In the genomic region with DNA sequence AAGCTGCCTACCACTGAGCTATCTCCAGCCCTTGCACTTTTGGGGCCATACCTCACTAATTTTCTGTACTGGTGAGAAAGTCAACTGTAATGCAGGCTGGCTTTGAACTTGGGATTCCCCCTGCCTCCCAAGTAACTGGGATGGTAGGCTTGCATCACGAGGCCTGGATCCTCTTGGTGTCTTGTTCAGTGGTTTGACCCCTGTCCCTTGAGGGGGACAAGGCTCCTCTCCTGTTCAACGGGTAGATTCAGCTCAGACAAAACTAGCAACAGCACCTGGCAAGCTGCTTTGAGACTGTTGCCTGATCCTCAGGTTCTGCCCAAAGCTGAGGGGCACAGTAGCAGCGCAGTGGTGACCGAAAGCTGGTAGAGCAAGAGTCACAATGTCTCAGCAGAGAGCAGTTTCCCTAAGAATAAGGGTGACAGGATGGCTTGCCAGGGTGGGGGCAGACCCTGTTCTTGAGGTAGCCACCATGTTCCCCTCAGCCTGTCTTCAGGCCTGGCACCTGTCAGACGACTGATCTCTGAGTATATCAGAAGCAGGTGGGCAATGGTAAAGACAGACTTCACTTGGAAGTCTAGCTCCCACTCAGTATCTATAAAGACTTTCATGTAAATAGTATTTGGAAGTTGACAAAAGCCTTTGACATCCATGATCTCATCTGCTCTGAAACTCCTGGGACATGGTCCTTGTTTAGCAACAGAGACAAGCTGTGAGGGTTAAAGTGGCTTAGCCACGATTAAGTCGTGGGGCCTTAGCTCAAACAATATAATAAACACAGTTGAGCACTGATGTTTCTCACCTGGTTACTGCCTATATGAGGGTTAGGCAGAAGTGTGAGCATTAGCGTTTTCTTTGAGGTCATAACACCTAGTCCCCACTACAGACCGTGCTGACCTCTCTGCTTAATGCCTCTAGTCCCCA, we compare ENCODE assay signal across 21 mouse cellular contexts. TPM values are rescaled to one million over a fixed set of nuclear protein-coding genes. Genes with fewer than 3 reads are reported as not detected.
A peak's percentile ranks its signal among the peaks of the same experiment; 100 is the strongest.
DNase-seq lines count a peak whose midpoint lies in the region; ATAC-seq and TF ChIP-seq lines count a peak whose summit lies in the region.
"Had no signal": no experiment of that assay in that cellular context is flagged by ENCODE, and none has a peak within 500 bp of the region (broad histone marks: within the 10 kb centered on the region; RNA-seq: fewer than 3 reads in every experiment).

No protein-coding gene starts in this region.

- no peaks in the 10 kb centered on the region for H3K27me3 ChIP-seq in liver, embryonic 11.5 days (replicated peaks; ENCODE audit: control insufficient read depth, insufficient read depth, low read length)
- no peaks in the 10 kb centered on the region for H3K27me3 ChIP-seq in CH12.LX (replicated peaks)
- no peaks in the 10 kb centered on the region for H3K27me3 ChIP-seq in liver, embryonic 13.5 days
- H3K27me3 ChIP-seq in intestine, embryonic 15.5 days (replicated peaks), result no peaks in the 10 kb centered on the region
- H3K27me3 ChIP-seq: embryonic facial prominence, embryonic 12.5 days; kidney, embryonic 15.5 days; midbrain, embryonic 15.5 days had no signal

- no peak for ATAC-seq in liver, embryonic 11.5 days (replicated peaks; ENCODE audit: low FRiP score)
- ATAC-seq in liver, embryonic 13.5 days (ENCODE audit: low read depth), result no peak
- no peak for ATAC-seq in intestine, embryonic 15.5 days
- ATAC-seq: forebrain, embryonic 15.5 days; midbrain, embryonic 15.5 days had no signal

- peak overlapping the region; percentile 16; the same call in 1 of the 2 replicates for H3K27ac ChIP-seq in liver, embryonic 11.5 days (ENCODE audit: low read depth, low read length)
- H3K27ac ChIP-seq in CH12.LX (ENCODE audit: insufficient read depth, low read depth), result peak overlapping the region; percentile 98
- peak overlapping the region; percentile 100 for H3K27ac ChIP-seq in liver, embryonic 13.5 days
- no peak overlapping the region for H3K27ac ChIP-seq in intestine, embryonic 15.5 days
- H3K27ac ChIP-seq: embryonic facial prominence, embryonic 12.5 days; forebrain, embryonic 15.5 days; kidney, embryonic 15.5 days; macrophage; midbrain, embryonic 15.5 days had no signal

- no peak overlapping the region for H3K4me2 ChIP-seq in liver, embryonic 11.5 days
- peak overlapping the region; percentile 44 for H3K4me2 ChIP-seq in CH12.LX (ENCODE audit: insufficient read depth, low read depth, poor library complexity, severe bottlenecking)
- no peak overlapping the region for H3K4me2 ChIP-seq in liver, embryonic 13.5 days
- no peak overlapping the region for H3K4me2 ChIP-seq in intestine, embryonic 15.5 days (replicated peaks)
- H3K4me2 ChIP-seq: embryonic facial prominence, embryonic 12.5 days; forebrain, embryonic 15.5 days; heart, embryonic 12.5 days; kidney, embryonic 15.5 days; midbrain, embryonic 15.5 days had no signal

- H3K36me3 ChIP-seq in liver, embryonic 11.5 days (ENCODE audit: control insufficient read depth, insufficient read depth, low read length), result peaks cover 26% of the 10 kb centered on the region
- H3K36me3 ChIP-seq in CH12.LX (replicated peaks in 1 of 2; ENCODE audit: control insufficient read depth in 1 of 2, insufficient read depth in 1 of 2, low read length in 1 of 2), result peaks cover 24 to 31% of the 10 kb centered on the region in 2 experiments
- H3K36me3 ChIP-seq in liver, embryonic 13.5 days, result peaks cover 51% of the 10 kb centered on the region
- peaks cover 17% of the 10 kb centered on the region for H3K36me3 ChIP-seq in intestine, embryonic 15.5 days

- in situ Hi-C loops in CH12.LX (cut with MboI; ENCODE audit: low pct_ligation_motif_present, low pct_unique_long_range_greater_than_20kb, low sequenced_read_pairs), result no loop called here

- peaks cover 15% of the 10 kb centered on the region for H3K4me1 ChIP-seq in liver, embryonic 11.5 days (replicated peaks; ENCODE audit: control insufficient read depth, insufficient read depth, low read length)
- H3K4me1 ChIP-seq in CH12.LX (ENCODE audit: control insufficient read depth in 1 of 2, insufficient read depth in 2 of 2), result peaks cover 33 to 77% of the 10 kb centered on the region in 2 experiments
- peaks cover 64% of the 10 kb centered on the region for H3K4me1 ChIP-seq in liver, embryonic 13.5 days (replicated peaks)
- H3K4me1 ChIP-seq in intestine, embryonic 15.5 days (replicated peaks), result 0 out of 2 replicates have a peak, but pooled peaks cover 3% of the 10 kb centered on the region
- H3K4me1 ChIP-seq: embryonic facial prominence, embryonic 12.5 days; forebrain, embryonic 15.5 days; heart, embryonic 12.5 days; midbrain, embryonic 15.5 days had no signal

- H3K9me3 ChIP-seq in liver, embryonic 11.5 days (ENCODE audit: control insufficient read depth, low read length), result no peaks in the 10 kb centered on the region
- no peaks in the 10 kb centered on the region for H3K9me3 ChIP-seq in CH12.LX (replicated peaks; ENCODE audit: low read length)
- no peaks in the 10 kb centered on the region for H3K9me3 ChIP-seq in liver, embryonic 13.5 days (replicated peaks)
- H3K9me3 ChIP-seq in intestine, embryonic 15.5 days, result no peaks in the 10 kb centered on the region
- H3K9me3 ChIP-seq: embryonic facial prominence, embryonic 12.5 days; forebrain, embryonic 15.5 days; heart, embryonic 12.5 days; kidney, embryonic 15.5 days; midbrain, embryonic 15.5 days had no signal

- peaks cover 28% of the 10 kb centered on the region for H3K79me2 ChIP-seq in CH12.LX (replicated peaks; ENCODE audit: control insufficient read depth, extremely low read depth, insufficient read depth, poor library complexity, severe bottlenecking)

- H3K9ac ChIP-seq in liver, embryonic 11.5 days (ENCODE audit: low read depth, low read length), result no peak overlapping the region; the same call in 1 of the 2 replicates
- peak overlapping the region; percentile 55 for H3K9ac ChIP-seq in CH12.LX (ENCODE audit: insufficient read depth, low read depth)
- H3K9ac ChIP-seq in liver, embryonic 13.5 days, result no peak overlapping the region
- no peak overlapping the region for H3K9ac ChIP-seq in intestine, embryonic 15.5 days
- H3K9ac ChIP-seq: embryonic facial prominence, embryonic 12.5 days; forebrain, embryonic 15.5 days; heart, embryonic 12.5 days; kidney, embryonic 15.5 days; midbrain, embryonic 15.5 days had no signal

- no peak for TF ChIP-seq CTCF in CH12.LX (conservative IDR thresholded peaks at IDR 0.05 in 1 of 2, IDR thresholded peaks at IDR 0.05 in 1 of 2; ENCODE audit: low read depth in 2 of 2, low read length in 2 of 2)

- dilution Hi-C loops in CH12.LX (cut with MboI; ENCODE audit: extremely low pct_ligation_motif_present, extremely low pct_unique_long_range_greater_than_20kb, low sequenced_read_pairs), result no loop called here

- 77% methylated on average over 9 of the region's 9 CpGs for WGBS in liver, embryonic 11.5 days
- WGBS in liver, embryonic 13.5 days (ENCODE audit: insufficient replicate concordance), result 79% methylated on average over 9 of the region's 9 CpGs
- WGBS in intestine, embryonic 15.5 days, result 68% methylated on average over 9 of the region's 9 CpGs

- H3K4me3 ChIP-seq in liver, embryonic 11.5 days (ENCODE audit: low read depth, low read length), result no peak overlapping the region
- peak overlapping the region; percentile 12 to 56 (median 31) for H3K4me3 ChIP-seq in CH12.LX (replicated peaks in 1 of 3; ENCODE audit: low read depth in 2 of 3, low read length in 2 of 3, poor library complexity in 1 of 3)
- H3K4me3 ChIP-seq in liver, embryonic 13.5 days (replicated peaks), result no peak overlapping the region
- H3K4me3 ChIP-seq in intestine, embryonic 15.5 days (replicated peaks), result no peak overlapping the region
- H3K4me3 ChIP-seq: embryonic facial prominence, embryonic 12.5 days; forebrain, embryonic 15.5 days; heart, embryonic 12.5 days; kidney, embryonic 15.5 days; midbrain, embryonic 15.5 days had no signal

- peak; percentile 39; the same call in 1 of the 2 replicates for TF ChIP-seq POLR2A in CH12.LX (IDR thresholded peaks at IDR 0.05; ENCODE audit: low read depth, low read length)

- DNase-seq in liver, embryonic 11.5 days (ENCODE audit: low spot score), result no peak
- DNase-seq in liver, result no peak
- DNase-seq in CH12.LX (ENCODE audit: extremely low read depth), result peak; percentile 88
- no peak for DNase-seq in liver, embryonic 13.5 days
- DNase-seq in thymus, postnatal 0 days (ENCODE audit: low spot score), result peak; percentile 42
- DNase-seq in ovary, postnatal 36 days (ENCODE audit: low spot score), result no peak
- DNase-seq in left cerebral cortex, adult 18-20 months (ENCODE audit: low spot score in 2 of 2), result no peak
- DNase-seq: adrenal gland, postnatal 10 days; cerebellum, adult 18-20 months; gastrocnemius, postnatal 36 days; layer of hippocampus, postnatal 36 days; left cerebral cortex, postnatal 4 days; lung, adult 18-20 months; right cerebral cortex, adult 18-20 months had no signal

- TF ChIP-seq EP300 in CH12.LX (IDR thresholded peaks at IDR 0.05; ENCODE audit: low read length), result no peak

- no peak for TF ChIP-seq RAD21 in CH12.LX (IDR thresholded peaks at IDR 0.05; ENCODE audit: low read depth, low read length)

RNA-seq across cellular contexts. Expression of gene Supt4a, which starts 8.5 kb away (rescaled TPM):
- polyA plus RNA-seq in liver, embryonic 11.5 days (2014; fragmentation: Nextera tagmentation; extraction: Ambion mirVana), result 233 and 240 TPM in 2 replicates
- total RNA-seq in CH12.LX (2012; rRNA removed) (241 and 287 TPM in 2 replicates), CH12.LX (2014; rRNA removed) (251 and 256 TPM in 2 replicates)
- 220 and 229 TPM in 2 replicates for polyA plus RNA-seq in CH12.LX (2012; ENCODE audit: insufficient read length, low read depth)
- polyA plus RNA-seq in liver, embryonic 13.5 days (2015; fragmentation: Nextera tagmentation; extraction: Ambion mirVana), result 219 and 233 TPM in 2 replicates
- polyA plus RNA-seq in thymus, postnatal 0 days (2015; fragmentation: Nextera tagmentation; extraction: Ambion mirVana), result 425 and 454 TPM in 2 replicates
- total RNA-seq in left cerebral cortex, adult 18-20 months (2021), result 10 to 100 TPM; 80.1 to 87.1 TPM
- 117 and 121 TPM in 2 replicates for polyA plus RNA-seq in intestine, embryonic 15.5 days (2015; fragmentation: Nextera tagmentation; extraction: Ambion mirVana)

RNA-seq across cellular contexts. Expression of gene Tspoap1, which starts 14.4 kb away (rescaled TPM):
- polyA plus RNA-seq in liver, embryonic 11.5 days (2014; fragmentation: Nextera tagmentation; extraction: Ambion mirVana), result 7.7 and 9.3 TPM in 2 replicates
- 19.9 and 36.9 TPM in 2 replicates for total RNA-seq in CH12.LX (2012; rRNA removed)
- 12.8 and 16.5 TPM in 2 replicates for total RNA-seq in CH12.LX (2014; rRNA removed)
- polyA plus RNA-seq in CH12.LX (2012; ENCODE audit: insufficient read length, low read depth), result 11.6 and 12.3 TPM in 2 replicates
- 2.7 and 3.1 TPM in 2 replicates for polyA plus RNA-seq in liver, embryonic 13.5 days (2015; fragmentation: Nextera tagmentation; extraction: Ambion mirVana)
- 2.6 and 4.0 TPM in 2 replicates for polyA plus RNA-seq in thymus, postnatal 0 days (2015; fragmentation: Nextera tagmentation; extraction: Ambion mirVana)
- 100 to 1,000 TPM; 172 to 177 TPM for total RNA-seq in left cerebral cortex, adult 18-20 months (2021)
- 0.96 and 1.5 TPM in 2 replicates for polyA plus RNA-seq in intestine, embryonic 15.5 days (2015; fragmentation: Nextera tagmentation; extraction: Ambion mirVana)

RNA-seq across cellular contexts. Expression of gene Mpo, which starts 47.5 kb away (rescaled TPM):
- 190 and 206 TPM in 2 replicates for polyA plus RNA-seq in liver, embryonic 11.5 days (2014; fragmentation: Nextera tagmentation; extraction: Ambion mirVana)
- total RNA-seq in CH12.LX (2012; rRNA removed) (not detected in 2 replicates), CH12.LX (2014; rRNA removed) (not detected in 2 replicates)
- not detected in 2 replicates for polyA plus RNA-seq in CH12.LX (2012; ENCODE audit: insufficient read length, low read depth)
- 276 and 298 TPM in 2 replicates for polyA plus RNA-seq in liver, embryonic 13.5 days (2015; fragmentation: Nextera tagmentation; extraction: Ambion mirVana)
- polyA plus RNA-seq in thymus, postnatal 0 days (2015; fragmentation: Nextera tagmentation; extraction: Ambion mirVana), result 5.0 and 6.2 TPM in 2 replicates
- total RNA-seq in left cerebral cortex, adult 18-20 months (2021), result under 1 TPM in 1 of 2 experiments, not detected in 1; 0.26 TPM
- polyA plus RNA-seq in intestine, embryonic 15.5 days (2015; fragmentation: Nextera tagmentation; extraction: Ambion mirVana), result 2.9 and 5.9 TPM in 2 replicates
- total RNA-seq: gastrocnemius, postnatal 36 days had no signal

Comparison
In these comparisons a context has a peak if more than half of its experiments do, and no peak if none do; other contexts are left out.
1. DNase-seq: peak in CH12.LX (single experiment) and thymus, postnatal 0 days (single experiment); none in liver, embryonic 11.5 days (single experiment), liver (single experiment), liver, embryonic 13.5 days (single experiment), ovary, postnatal 36 days (single experiment) and left cerebral cortex, adult 18-20 months (0 of 2).
2. H3K4me3 ChIP-seq: peak in CH12.LX (3 of 3); none in liver, embryonic 11.5 days (single experiment), liver, embryonic 13.5 days (single experiment) and intestine, embryonic 15.5 days (single experiment).
3. RNA of gene Mpo, which starts 47.5 kb away (polyA plus RNA-seq): 276 to 298 TPM in liver, embryonic 13.5 days and 190 to 206 TPM in liver, embryonic 11.5 days; 5.0 to 6.2 TPM in thymus, postnatal 0 days, 2.9 to 5.9 TPM in intestine, embryonic 15.5 days and not detected in CH12.LX; every median in the first group is over 10 times any median in the second.